Mouse (Mus musculus) right cerebral cortex, postnatal 4 days (tissue): ENCODE results near the gene Gramd4.
A peak's percentile ranks its signal among the peaks of the same experiment; 100 is the strongest.

Source experiments
- DNase-seq: peaks from one replicate; pipeline ENCODE4 v3.0.0-alpha.2; 2022

Gene Gramd4

DNA sequence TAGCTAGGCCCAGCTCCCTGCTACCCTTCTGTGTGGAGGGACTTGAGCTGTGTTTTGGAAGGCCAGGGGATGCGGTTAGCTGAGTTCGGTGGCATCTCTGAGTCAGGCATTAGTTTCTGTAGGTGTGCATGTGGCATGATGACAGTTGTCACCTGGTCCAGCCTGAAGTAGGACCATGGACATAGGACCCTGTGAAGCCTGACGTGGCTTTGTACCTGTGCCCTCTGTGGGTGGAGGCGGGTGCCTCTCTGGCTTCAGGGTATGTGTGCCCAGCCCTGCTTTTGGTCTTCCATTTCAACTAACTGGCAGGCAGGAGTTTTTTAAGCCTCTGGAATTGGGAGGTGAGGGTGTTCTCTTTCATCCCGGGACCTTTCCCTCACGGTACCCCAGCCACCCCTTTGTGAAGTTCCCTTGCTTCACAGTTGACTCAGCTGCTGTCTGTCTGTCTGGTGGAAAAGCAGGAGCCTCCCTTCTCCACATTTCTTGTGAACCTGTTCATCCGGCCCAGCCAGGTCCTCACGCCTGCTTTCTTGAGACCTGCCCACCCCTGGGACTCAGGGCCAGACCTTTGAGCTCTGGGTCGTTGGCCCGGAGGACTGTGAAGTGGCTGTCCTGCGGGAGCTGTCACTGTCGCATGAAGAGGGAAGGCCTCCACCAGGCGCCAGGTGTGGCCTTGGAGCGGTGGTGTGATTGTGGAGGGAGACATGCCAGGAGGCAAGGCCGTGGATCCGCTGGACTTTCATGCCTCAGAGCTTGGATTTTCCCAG lies 16.9 kb downstream of the Gramd4 start:
- DNase-seq, result no peak

DNA sequence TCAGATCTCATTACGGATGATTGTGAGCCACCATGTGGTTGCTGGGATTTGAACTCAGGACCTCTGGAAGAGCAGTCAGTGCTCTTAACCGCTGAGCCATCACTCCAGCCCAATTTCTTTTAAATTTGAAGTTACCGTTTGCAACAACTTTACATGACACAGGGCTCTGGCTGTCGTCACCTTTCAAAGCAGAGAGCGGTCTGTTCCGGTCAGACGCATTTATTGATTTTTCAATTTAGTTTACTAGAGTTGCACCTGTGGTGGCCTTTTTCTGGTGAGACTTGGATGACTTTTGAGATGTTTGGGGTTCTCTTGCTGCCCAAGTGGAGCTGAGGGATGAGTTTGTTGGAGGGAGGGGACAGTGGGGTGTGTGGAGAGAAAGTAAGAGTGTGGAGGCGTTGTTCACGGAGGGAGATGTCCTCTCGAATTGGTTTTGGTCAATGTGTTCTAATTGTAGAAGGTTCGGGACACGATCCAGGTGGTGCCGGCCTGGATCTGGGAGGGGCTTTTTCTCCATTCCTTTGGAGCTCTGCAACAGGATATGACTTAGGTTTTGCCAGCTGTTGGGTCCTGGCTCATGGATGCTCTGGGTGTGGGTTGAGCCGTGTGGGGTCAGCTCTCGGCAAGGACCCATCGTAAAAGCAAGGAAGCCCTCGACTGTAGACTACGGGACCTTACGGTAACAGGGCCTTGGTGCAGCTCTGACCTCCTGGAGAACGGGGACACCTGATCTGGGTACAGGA lies 18.0 kb downstream of the Gramd4 start:
- DNase-seq, result no peak

DNA sequence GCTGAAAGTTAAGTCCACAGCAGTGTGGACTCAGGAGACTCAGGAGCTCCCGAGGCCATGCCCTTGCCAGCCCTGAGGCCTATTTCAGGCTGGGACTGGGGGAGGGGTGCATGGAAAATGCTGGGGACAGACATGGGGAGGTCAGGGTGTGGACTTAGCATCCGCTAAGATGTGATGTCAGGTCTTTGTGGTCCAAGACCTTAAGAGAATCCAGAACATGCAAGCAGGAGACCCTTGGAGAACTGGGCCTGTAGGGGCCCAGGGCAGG lies 18.5 kb downstream of the Gramd4 start:
- DNase-seq, result no peak

DNA sequence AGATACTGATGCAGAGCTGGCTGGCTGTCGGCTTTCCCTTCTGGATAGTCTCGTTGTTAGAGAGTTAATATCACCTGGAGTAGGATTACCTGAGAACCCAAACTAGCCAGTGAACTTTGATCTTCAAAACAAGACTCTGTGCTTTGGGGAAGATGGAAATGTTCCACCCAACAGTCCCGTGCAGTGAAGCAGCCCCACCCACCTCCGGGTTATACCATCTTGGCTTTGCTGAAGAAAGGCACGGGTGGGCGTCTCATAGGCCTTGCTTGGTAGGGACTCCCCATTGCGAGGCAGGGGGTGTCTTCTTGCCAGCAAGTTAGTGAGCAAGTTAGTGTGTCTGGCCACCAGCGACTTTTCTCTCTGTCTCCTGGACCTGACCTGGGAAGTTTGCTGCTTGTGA lies 18.9 kb downstream of the Gramd4 start:
- no peak for DNase-seq

DNA sequence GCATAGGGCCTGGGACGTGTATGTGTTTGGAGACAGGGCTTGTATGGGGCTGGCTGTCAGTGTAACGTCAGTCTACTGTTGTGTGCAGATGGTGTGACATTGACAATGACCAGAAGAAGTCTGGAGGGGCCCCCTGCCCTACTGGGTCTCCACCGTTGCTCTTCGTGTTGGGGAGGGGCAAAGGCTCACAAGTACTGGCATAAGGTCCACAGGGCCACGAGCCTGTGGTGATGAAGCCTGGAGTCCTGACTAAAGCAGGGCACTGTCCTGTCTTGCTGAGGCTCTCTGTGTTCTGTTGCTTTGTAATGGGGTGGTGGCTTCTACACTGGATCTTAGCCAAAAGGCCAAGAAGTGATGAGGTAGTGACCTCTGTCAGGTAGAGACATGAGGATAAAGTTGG lies 20.4 kb downstream of the Gramd4 start:
- no peak for DNase-seq

DNA sequence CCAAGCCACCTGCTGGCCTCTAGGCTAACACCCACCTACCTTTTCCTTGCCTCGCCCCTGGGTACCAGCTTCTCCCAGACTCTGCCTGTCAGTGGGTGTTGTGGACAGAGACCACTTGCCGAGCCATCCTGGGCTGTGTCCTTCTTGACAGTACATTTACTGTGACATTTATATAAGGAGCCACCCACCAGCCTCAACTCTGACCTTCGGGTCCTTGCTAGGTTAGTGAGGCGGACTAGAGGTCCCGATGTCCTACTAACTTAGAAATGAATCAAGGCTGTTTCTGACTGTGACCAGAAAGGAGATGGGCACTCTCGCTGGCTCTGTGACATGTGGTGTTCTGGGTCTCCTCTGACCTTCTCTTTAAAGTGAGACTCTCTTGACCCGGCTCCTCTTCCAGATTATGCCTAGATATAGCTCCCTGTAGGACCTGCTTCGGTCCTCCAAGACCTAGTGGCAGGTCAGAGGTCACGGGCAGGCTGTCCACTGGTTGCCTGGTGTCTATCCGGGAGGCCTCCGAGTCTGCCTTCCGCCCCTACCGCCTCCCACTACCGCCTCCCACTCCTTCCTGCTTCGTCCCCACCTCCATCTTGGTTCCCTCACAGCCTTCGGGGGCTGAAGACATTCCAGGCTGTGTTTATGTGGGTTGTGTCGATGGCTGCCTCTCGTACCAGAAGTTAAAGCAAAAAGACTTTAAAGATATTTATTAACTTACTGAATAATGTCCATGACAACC lies 21.2 kb downstream of the Gramd4 start:
- no peak for DNase-seq

DNA sequence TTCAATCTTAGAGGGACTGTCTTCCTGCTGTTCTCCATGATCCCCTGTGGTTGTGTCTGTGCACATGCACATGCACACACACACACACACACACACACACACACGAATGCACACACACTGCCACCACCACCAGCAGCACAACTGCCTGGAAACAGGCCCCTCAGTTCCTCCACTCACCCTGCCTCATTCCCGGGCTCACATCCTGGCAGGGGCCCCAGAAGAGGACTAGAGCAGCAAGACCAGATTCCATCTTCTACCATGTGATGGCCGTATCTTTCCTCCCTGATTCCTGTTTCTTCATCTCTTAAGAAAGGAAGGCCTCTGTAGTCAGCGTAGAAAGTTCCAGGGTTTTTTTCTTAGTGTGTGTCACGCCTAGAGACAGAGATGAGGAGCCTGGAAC lies 22.0 kb downstream of the Gramd4 start:
- no peak for DNase-seq

DNA sequence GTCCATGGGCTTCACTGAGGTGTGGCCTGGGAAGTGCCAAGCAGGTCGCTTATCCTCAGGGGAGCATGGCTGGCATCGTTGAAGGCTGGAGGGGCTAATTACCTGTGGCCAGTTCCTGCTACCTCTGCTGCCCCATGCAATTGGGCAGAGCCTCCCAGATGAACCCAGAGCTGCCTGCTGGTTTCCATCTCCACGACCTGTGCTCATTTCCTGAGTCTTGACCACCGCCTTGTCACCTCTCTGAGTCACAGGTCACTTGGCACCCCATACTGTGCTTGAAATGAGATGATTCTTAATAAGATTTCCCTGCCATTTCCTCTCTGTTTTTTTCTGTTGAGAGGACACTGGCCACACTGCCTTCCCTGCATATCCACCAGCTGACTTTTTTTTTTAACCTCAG lies 22.4 kb downstream of the Gramd4 start:
- no peak for DNase-seq

DNA sequence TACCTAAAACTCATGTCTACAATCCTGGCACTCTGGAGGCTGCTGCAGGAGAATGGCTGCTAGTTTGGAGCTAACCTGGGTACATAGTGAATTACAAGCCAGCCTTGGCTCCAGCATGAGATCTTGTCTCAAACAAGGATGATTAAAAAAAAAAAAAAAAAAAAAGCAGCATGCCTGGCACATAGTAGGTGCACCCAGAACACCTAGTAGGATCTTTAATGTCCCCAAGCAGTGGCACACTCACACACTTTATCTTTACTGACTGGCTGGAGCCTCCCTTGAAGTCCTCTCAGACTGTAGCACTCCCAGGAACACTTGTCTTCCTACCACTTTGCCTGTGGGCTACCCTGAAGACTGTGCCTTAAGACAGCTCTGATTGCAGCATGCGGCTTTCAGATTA lies 22.9 kb downstream of the Gramd4 start:
- no peak for DNase-seq

DNA sequence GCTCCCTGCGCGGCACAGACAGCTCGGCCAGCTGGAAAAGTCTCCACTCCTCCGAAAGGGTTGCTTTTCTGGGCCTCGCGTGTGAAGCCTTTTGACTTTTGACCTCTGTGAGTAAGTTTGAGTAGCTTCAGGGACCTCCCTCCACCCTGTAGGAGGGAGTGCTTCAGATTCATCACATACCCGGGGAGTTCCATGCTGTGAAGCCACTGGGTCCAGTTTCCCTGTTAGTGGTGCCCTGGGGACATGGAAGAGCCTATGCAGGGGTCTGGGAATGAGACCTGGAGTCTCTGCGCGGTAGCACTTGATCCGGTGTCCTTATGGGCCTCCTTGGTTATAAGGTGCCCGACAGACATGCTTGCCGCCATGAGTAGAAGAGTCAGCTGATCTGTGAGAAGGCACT lies 24.2 kb downstream of the Gramd4 start:
- DNase-seq, result no peak

DNA sequence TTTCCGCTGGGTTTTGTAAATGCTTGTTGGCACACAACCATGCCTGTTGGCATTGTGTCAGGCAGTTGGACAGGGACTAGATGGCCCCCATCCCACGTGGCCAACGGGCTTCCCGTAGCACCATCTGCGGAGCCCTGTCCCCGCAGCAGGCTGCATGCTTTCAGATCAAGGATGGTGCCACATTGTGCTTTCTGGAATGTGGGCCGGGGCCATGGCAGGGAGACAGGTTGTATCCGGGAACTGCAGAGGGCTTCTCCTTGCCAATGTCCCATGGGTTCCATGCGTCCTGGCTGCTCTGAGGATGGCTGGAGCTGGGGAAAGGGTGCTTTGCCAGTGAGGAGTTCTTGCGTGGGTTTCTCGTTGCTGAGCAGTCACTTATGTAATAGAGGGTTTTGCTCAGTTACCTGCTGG lies 25.1 kb downstream of the Gramd4 start:
- no peak for DNase-seq

DNA sequence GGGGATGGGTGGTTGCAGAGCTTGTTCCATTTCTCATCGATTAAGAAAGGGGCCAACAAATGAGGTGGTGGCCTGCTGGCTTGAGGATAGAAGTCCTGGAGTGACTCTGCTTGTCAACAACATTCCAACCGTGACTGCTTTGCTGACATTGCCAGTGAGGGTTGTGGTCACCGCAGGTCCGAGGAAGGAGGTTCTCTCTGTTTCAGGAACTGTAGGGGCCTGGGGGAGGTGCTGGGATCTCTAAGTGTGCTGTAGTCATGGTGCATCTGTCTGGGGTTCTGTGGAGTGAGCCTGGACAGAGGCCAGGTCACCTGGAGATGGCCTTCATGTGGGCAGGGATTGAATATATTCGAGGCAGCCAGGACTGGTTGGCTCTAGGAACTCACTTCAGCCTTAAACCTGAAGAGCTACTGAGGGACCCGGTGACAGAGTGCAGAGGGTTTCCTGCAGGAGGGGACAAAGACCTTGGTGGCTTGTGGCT lies 25.8 kb downstream of the Gramd4 start:
- no peak for DNase-seq

DNA sequence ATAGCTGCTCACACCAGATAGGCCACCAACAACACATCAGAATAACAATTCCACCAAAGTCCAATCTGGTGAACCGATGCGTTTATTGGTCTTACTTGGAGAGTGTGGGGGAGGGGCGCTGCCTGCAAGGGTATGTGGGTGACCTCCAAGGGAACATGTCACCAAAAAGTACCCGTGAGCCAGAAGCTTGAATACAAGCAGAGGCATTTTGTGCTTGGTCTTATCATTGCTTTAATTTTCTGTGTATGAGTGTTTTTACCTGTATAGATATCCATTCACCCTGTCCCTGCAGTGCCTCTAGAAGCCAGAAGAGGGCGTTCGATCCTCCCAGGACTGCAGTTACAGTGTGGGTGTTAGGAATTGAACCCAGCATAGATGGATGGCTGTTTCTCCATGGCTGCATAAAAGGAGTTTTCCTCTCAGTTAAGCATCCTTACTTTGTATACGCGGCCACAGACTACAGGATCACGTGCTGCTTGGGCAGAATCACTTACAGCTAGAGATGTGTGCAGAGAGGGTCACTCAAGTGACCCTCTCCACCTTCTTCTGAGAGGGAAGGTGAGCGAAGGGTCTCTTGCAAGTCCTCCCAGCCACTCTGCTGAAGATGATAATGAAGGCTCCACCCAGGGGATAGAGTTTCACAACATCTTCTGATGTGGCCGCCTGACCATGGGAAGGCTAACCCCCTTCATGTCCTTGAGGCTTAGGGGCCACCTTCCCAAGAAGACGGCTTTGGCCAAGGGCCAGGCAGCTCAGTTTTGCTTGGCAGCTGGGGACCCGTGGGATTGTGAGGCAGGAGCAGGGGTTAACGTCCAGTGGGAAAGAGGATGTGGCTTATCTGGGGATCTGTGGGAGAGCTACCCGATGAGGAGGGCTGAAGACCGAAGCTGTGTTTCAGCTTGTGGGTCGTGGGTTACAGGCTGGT lies 28.1 kb downstream of the Gramd4 start:
- peak; percentile 75 for DNase-seq

DNA sequence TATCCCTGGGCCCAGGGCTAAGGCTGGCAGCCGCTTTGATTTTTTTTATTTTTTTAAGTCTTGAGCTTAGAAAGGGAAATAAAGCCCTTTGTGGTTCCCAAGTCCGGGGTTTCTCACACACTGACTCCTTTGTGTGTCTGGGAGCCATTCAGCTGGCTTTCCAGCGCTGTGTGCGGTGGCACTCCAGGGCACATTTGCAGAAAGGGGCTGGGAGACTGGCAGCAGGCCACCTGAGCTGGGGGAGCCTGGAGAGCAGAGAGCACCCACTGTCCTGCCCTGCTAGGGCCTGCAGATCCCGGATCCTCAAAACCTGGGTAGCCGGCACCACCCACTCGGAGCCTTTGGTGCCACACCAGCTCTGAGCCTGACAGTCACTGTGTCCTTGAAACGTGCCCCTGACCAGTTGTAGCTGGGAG lies 28.8 kb downstream of the Gramd4 start:
- peak; percentile 71 for DNase-seq

DNA sequence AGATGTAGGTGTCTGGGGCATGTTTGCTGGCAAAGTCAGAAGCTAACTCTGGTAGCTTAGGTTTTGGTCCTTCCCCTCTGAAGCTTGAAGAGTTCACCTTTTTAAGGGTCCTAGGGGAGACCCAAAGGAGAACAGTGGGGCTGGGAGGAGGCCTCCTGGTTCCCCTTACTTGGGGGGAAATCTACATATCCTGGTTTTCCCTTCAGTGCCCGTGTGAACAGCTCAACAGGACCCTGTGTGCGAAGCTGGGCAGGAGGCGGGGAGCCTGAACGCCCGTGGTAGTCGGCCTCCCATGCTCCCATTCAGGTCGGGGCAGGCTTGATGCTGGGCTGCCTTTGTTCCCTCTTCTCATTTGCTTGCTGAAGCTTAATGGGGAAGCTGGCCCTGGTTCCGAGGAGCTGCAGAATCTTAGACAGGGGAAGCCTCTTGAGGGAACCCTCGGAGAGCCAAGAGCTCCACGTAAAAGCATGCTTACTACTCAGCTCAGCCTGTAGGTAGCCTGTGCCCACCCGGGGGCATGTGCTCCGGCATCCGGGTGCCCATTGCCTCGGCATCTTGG lies 30.2 kb downstream of the Gramd4 start:
- peak; percentile 44 for DNase-seq

DNA sequence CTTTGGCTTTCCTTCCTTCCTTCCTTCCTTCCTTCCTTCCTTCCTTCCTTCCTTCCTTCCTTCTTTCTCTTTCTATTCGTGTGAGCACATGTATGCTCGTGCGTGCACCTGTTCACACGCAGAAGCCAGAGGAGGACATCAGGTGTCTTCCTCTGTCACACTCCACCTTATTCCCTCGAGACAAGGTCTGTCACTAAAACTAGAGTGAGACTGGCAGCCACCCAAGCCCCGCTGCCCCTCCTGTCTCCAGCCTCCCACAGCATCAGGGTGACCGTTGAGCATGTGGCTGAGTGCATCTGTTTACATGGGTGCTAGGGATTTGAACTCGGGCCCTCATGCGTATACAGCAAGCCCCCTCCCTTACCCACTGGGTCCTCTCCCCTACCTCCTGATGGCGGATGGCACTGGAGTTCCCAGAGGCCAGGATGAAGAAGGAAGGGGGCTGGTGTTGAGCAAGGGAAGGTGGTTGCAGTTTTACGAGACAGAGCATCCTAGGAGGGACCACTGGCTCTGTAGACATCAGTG lies 30.8 kb downstream of the Gramd4 start:
- DNase-seq, result peak; percentile 34

DNA sequence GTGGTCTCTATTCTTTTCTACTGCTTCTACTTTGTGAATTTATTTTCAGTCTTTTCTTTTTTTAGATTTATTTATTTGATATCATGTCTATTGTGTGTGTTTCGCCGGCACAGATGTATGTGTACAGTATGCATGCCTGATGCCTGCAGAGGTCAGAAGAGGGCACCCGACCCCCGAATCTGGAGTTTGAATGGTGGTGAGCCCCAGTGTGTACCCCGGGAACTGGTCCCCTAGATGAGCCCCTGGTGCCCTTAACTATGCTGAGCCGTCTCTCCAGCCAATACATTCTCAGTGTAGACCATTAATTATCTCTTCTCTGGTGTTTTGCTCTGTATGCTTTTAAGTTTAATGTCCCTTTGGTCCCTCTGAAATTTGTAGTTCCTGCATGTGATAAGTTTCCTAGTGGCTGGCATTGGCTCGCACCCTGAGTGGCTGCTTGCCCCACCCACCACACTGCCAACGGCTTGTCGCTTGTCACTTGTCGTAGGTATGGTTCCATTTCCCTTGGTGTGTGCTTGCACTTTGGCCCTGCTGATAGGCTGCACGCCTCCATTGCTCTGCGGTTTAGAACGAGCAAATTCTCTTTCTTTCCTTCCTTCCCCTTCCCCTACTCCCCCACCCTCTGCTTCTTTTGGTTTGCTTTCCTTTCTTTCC lies 31.7 kb downstream of the Gramd4 start:
- DNase-seq, result no peak

DNA sequence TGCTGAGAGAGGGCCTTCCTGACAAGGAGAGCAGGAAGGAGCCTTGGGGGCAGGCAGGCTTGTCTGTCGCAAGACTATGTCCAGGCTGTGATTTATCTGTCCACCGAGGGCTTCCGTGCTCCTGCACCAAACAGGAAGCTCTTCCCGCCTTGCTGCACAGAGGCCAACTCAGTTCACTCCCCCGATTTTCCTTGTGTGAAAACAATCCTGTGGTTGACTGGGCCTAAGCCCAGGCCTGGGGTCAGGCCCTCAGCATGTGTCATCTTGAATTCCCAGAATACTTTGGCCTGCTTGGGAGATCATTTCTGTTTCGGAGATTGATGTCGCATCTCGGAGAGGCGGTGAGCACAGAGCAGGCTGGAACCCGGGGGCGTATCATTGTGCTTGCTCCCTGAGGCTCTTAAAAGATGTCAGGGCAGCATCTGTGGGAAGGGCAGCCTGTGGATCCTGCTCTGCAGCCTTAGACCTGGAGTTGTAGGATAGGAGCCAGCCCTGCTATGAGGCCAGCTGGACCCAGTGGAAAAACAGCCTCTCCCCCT lies 32.6 kb downstream of the Gramd4 start:
- no peak for DNase-seq

DNA sequence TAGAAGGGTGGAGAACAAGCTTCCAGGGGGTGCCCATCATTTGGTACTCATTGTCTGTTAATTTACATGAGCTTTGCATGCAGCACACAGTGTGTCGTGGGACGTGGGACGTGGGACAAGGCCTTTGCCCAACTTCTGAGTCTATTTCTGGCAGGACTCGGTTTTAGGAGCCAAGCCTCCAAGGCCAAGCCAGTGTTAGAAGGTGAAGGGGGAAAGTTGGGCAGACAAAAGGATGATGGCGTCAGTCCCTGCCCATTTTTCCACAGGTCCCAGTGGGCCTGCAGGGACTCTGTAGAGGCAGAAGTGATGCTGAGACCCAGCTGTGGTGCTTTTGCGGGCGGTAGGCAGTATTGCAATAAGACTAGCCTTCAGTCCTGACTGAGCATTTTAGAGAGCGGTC lies 33.1 kb downstream of the Gramd4 start:
- no peak for DNase-seq

DNA sequence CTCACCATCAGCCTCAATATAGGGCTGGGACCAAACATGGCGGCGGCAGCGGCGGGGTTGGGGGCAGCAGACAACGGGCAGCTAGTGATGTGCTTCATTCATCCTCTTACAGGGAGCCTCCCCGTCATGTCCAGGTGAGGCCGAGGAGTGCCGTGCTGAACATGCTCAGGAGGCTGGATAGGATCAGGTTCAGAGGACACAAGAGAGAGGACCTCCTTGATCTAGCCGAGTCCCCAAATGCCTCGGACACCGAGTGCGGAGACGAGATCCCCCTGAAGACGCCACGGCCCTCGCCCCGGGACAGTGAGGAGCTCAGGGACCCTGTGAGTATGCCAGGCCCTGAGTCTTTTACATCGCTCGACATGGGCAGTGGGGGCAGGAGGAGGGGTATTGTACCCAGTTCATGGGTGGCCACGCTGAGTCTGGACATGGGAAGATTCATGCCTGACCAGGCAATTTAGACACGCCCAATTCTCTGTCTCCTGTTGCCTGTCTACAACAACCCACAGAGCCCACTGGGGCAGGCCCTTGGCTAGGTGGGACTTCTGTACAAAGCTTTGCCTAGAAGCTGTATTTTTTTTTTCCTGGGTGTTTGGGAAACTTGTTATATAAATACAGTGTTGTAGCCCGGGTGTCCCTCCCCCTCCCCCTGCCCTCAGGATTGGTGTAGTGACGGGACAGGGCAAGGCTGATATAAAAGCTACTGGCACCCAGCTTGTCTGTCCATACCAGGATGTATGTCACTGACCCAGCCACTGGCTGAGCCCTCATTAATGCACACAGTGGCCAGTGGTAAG lies 33.9 kb downstream of the Gramd4 start:
- no peak for DNase-seq
